Mouse (Mus musculus) activated CD4-positive, CD25-positive, alpha-beta regulatory T cell, adult 4 months (primary cell): ENCODE results near the gene Srpk3. TPM values are rescaled to one million over a fixed set of nuclear protein-coding genes. Genes with fewer than 3 reads are reported as not detected.
A peak's percentile ranks its signal among the peaks of the same experiment; 100 is the strongest.
"Not testable (repeated sequence)": the region's sequence is repeated elsewhere in the genome, so short reads cannot be mapped to it uniquely, and the experiment has no call there.

Experiments used
- ATAC-seq: one replicate; pipeline ENCODE4 v1.8.0; 2017
- polyA plus RNA-seq, 2 experiments: library from polyadenylated mRNA; unstranded; fragments of 100-300 nt; shearing (Covaris generic); gene quantifications; one replicate each; pipeline ENCODE4 v1.2.1; 2017

Srpk3 gene
- 1 to 10 TPM in 1 of 2 experiments, not detected in 1; 1.7 TPM for polyA plus RNA-seq

- no peak for ATAC-seq
Measured at GRCm38 (mm10) chrX:73774168-73774760, at the start of gene Srpk3. Srpk3 (plus strand) TSS chrX:73774405.

- ATAC-seq, result no peak
Measured at GRCm38 (mm10) chrX:73730908-73731307, 43.3 kb upstream of the Srpk3 start.

GRCm38 (mm10) chrX:73738155-73738554 is 36.0 kb upstream of the Srpk3 start:
- no peak for ATAC-seq

GRCm38 (mm10) chrX:73739151-73739550 is 35.1 kb upstream of the Srpk3 start:
- no peak for ATAC-seq

GRCm38 (mm10) chrX:73739841-73740240 is 34.4 kb upstream of the Srpk3 start:
- not testable (repeated sequence) for ATAC-seq

GRCm38 (mm10) chrX:73744774-73745481 is 29.3 kb upstream of the Srpk3 start:
- no peak for ATAC-seq

- no peak for ATAC-seq
Measured at GRCm38 (mm10) chrX:73748977-73749376, 25.2 kb upstream of the Srpk3 start.

- no peak for ATAC-seq
Measured at GRCm38 (mm10) chrX:73756334-73757140, 17.7 kb upstream of the Srpk3 start, which contains the start of gene Plxnb3. Plxnb3 (plus strand) TSS chrX:73757090.

GRCm38 (mm10) chrX:73758611-73759290 is 15.5 kb upstream of the Srpk3 start:
- ATAC-seq, result no peak

- no peak for ATAC-seq
Measured at GRCm38 (mm10) chrX:73765311-73765710, 8.9 kb upstream of the Srpk3 start.

GRCm38 (mm10) chrX:73767267-73767666 is 6.9 kb upstream of the Srpk3 start:
- no peak for ATAC-seq

GRCm38 (mm10) chrX:73774802-73775483 is 738 bp downstream of the Srpk3 start:
- ATAC-seq, result no peak

GRCm38 (mm10) chrX:73782227-73782626 is 8.0 kb downstream of the Srpk3 start:
- no peak for ATAC-seq

GRCm38 (mm10) chrX:73785666-73786065 is 11.5 kb downstream of the Srpk3 start:
- ATAC-seq, result no peak

GRCm38 (mm10) chrX:73786364-73787224 is 12.4 kb downstream of the Srpk3 start, which contains the start of the genes Idh3g and Ssr4:
Idh3g (minus strand) TSS chrX:73786897.
Ssr4 (plus strand) TSS chrX:73787028.
- peak; percentile 88 for ATAC-seq

- peak; percentile 20 for ATAC-seq
Measured at GRCm38 (mm10) chrX:73787225-73787558, 13.0 kb downstream of the Srpk3 start.

- ATAC-seq, result no peak
Measured at GRCm38 (mm10) chrX:73788501-73788900, 14.3 kb downstream of the Srpk3 start.

- no peak for ATAC-seq
Measured at GRCm38 (mm10) chrX:73793039-73793438, 18.8 kb downstream of the Srpk3 start.

GRCm38 (mm10) chrX:73793505-73793904 is 19.3 kb downstream of the Srpk3 start:
- no peak for ATAC-seq

GRCm38 (mm10) chrX:73797511-73797910 is 23.3 kb downstream of the Srpk3 start:
- ATAC-seq, result no peak

GRCm38 (mm10) chrX:73798502-73798901 is 24.3 kb downstream of the Srpk3 start:
- peak; percentile 61 for ATAC-seq
